13 mouse cellular contexts compared by ENCODE assay signal in the genomic region with DNA sequence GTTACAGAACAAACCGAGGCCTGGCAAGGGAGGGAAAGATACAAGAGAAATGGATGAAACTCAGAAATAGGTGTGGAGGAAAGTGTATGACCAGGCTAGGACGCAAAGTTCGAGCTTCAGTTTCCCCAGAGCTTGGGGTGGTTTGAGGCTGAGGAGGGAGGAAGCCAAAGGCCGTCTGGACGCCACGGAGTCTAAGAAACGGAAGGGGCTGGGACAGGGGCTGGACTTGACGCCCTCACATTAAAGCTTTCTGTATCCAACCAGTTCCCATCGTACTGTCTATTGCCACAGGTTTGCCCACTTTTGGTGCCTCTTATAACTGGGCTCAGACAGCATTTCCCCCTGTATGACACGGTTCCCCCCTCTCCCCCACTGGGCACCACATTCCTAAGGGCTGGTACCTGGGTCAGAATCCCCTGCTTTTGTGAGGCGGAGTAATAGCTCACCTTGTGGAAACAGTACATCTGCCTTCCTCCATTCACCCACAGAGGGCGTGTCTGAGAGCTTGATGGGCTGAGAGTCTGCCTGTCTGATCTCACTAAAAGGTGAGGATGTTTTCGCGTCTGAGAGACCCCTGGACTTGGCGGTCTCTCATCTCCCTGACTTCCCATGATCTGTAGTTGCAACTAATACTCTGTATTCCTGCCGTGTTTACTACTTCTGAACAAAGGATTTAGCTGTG.
A peak's percentile ranks its signal among the peaks of the same experiment; 100 is the strongest.
DNase-seq lines count a peak whose midpoint lies in the region; ATAC-seq and TF ChIP-seq lines count a peak whose summit lies in the region.
"Had no signal": no experiment of that assay in that cellular context is flagged by ENCODE, and none has a peak within 500 bp of the region (broad histone marks: within the 10 kb centered on the region; RNA-seq: fewer than 3 reads in every experiment).

No protein-coding gene starts in this region.

- H3K36me3 ChIP-seq in kidney, adult 2 months (ENCODE audit: control insufficient read depth, insufficient read depth, low read length) = no peaks in the 10 kb centered on the region
- H3K36me3 ChIP-seq in G1E (replicated peaks) = no peaks in the 10 kb centered on the region
- no peaks in the 10 kb centered on the region for H3K36me3 ChIP-seq in liver, embryonic 13.5 days
- H3K36me3 ChIP-seq: limb, embryonic 13.5 days had no signal

- no peak overlapping the region for H3K27ac ChIP-seq in kidney, adult 2 months (ENCODE audit: insufficient read depth, low read depth, low read length)
- peak overlapping the region; percentile 30; the same call in 1 of the 2 replicates for H3K27ac ChIP-seq in liver, embryonic 13.5 days
- H3K27ac ChIP-seq in cerebellum, adult 2 months (ENCODE audit: insufficient read depth, low read length) = no peak overlapping the region
- H3K27ac ChIP-seq: limb, embryonic 13.5 days had no signal

- no peak for TF ChIP-seq POLR2A in kidney, adult 2 months (IDR thresholded peaks at IDR 0.05; ENCODE audit: low read depth, low read length)
- TF ChIP-seq POLR2A in cerebellum, adult 2 months (IDR thresholded peaks at IDR 0.05; ENCODE audit: borderline replicate concordance, insufficient read depth, low read length) = no peak

- H3K4me1 ChIP-seq in kidney, adult 2 months (ENCODE audit: control insufficient read depth, insufficient read depth, low read length) = no peaks in the 10 kb centered on the region
- peaks cover 62% of the 10 kb centered on the region for H3K4me1 ChIP-seq in G1E (ENCODE audit: insufficient read depth, low read depth, low read length)
- H3K4me1 ChIP-seq in liver, embryonic 13.5 days (replicated peaks) = peaks cover 57% of the 10 kb centered on the region
- H3K4me1 ChIP-seq in cerebellum, adult 2 months (ENCODE audit: control insufficient read depth, insufficient read depth, low read length) = no peaks in the 10 kb centered on the region

- WGBS in kidney, adult 2 months = 26% methylated on average over 16 of the region's 16 CpGs
- WGBS in liver, embryonic 13.5 days (ENCODE audit: insufficient replicate concordance) = 19% methylated on average over 16 of the region's 16 CpGs
- 41% methylated on average over 16 of the region's 16 CpGs for WGBS in cerebellum, adult 2 months

- H3K4me3 ChIP-seq in kidney, adult 2 months (ENCODE audit: insufficient read depth, low read depth, low read length) = no peak overlapping the region
- H3K4me3 ChIP-seq in G1E (ENCODE audit: low read depth, low read length) = no peak overlapping the region
- peak overlapping the region; percentile 13 for H3K4me3 ChIP-seq in liver, embryonic 13.5 days (replicated peaks)
- H3K4me3 ChIP-seq in cerebellum, adult 2 months (replicated peaks; ENCODE audit: insufficient read depth, low read depth, low read length) = no peak overlapping the region
- H3K4me3 ChIP-seq: limb, embryonic 13.5 days had no signal

- peak overlapping the region; percentile 46 for H3K4me2 ChIP-seq in liver, embryonic 13.5 days
- H3K4me2 ChIP-seq: limb, embryonic 13.5 days had no signal

- no peaks in the 10 kb centered on the region for H3K27me3 ChIP-seq in kidney, adult 2 months (replicated peaks; ENCODE audit: control insufficient read depth, insufficient read depth, low read length)
- H3K27me3 ChIP-seq in G1E (ENCODE audit: insufficient read depth, low read length) = no peaks in the 10 kb centered on the region; the same call in 1 of the 2 replicates
- H3K27me3 ChIP-seq in liver, embryonic 13.5 days = no peaks in the 10 kb centered on the region
- H3K27me3 ChIP-seq in cerebellum, adult 2 months (ENCODE audit: control insufficient read depth, insufficient read depth, low read length) = no peaks in the 10 kb centered on the region; the same call in 1 of the 2 replicates
- H3K27me3 ChIP-seq: Patski had no signal

- peak overlapping the region; percentile 15; the same call in 1 of the 2 replicates for H3K9ac ChIP-seq in liver, embryonic 13.5 days
- H3K9ac ChIP-seq: limb, embryonic 13.5 days had no signal

- no peaks in the 10 kb centered on the region for H3K9me3 ChIP-seq in G1E (replicated peaks)
- H3K9me3 ChIP-seq in liver, embryonic 13.5 days (replicated peaks) = no peaks in the 10 kb centered on the region
- H3K9me3 ChIP-seq: limb, embryonic 13.5 days had no signal

- no peak for ATAC-seq in G1E (ENCODE audit: extremely low read depth, insufficient number of reproducible peaks, low FRiP score, poor library complexity, severe bottlenecking)
- ATAC-seq in liver, embryonic 13.5 days (ENCODE audit: low read depth) = 0 out of 2 replicates have a peak, but pooled peaks have one; percentile 7
- ATAC-seq: Patski had no signal

- DNase-seq in kidney, adult 2 months = peak; percentile 24
- no peak for DNase-seq in kidney, adult 18-20 months
- DNase-seq in G1E (ENCODE audit: low spot score) = no peak
- peak; percentile 35 for DNase-seq in embryo, embryonic 9.5 days (ENCODE audit: extremely low spot score)
- DNase-seq in liver, embryonic 13.5 days = peak; percentile 35
- DNase-seq in thymus, postnatal 0 days (ENCODE audit: low spot score) = no peak
- no peak for DNase-seq in cerebellum, adult 9-10 months
- DNase-seq in cerebellum, adult 2 months = no peak
- DNase-seq: cerebellum, adult 11 months; gastrocnemius, postnatal 10 days; thymus, postnatal 4 days had no signal

- no peak for TF ChIP-seq CTCF in kidney, adult 2 months (conservative IDR thresholded peaks at IDR 0.05; ENCODE audit: insufficient read depth, insufficient read length, low read depth, low read length)
- TF ChIP-seq CTCF in G1E (IDR thresholded peaks at IDR 0.05; ENCODE audit: low read depth, low read length) = 0 out of 2 replicates have a peak, but pooled peaks have one; percentile 20
- no peak for TF ChIP-seq CTCF in cerebellum, adult 2 months (IDR thresholded peaks at IDR 0.05; ENCODE audit: borderline replicate concordance, insufficient read depth, low read depth, low read length)

Comparison
In these comparisons a context has a peak if more than half of its experiments do, and no peak if none do; other contexts are left out.
1. DNase-seq: peak in kidney, adult 2 months (single experiment), embryo, embryonic 9.5 days (single experiment) and liver, embryonic 13.5 days (single experiment); none in kidney, adult 18-20 months (single experiment), G1E (single experiment), thymus, postnatal 0 days (single experiment), cerebellum, adult 9-10 months (single experiment) and cerebellum, adult 2 months (0 of 2).